29 mouse cellular contexts compared by ENCODE assay signal in genomic region chr4:13548361-13548760, GRCm38 (mm10).
A peak's percentile ranks its signal among the peaks of the same experiment; 100 is the strongest.
DNase-seq lines count a peak whose midpoint lies in the region; TF ChIP-seq lines count a peak whose summit lies in the region.
"Had no signal": no experiment of that assay in that cellular context is flagged by ENCODE, and none has a peak within 500 bp of the region (broad histone marks: within the 10 kb centered on the region; RNA-seq: fewer than 3 reads in every experiment).

No protein-coding gene starts in this region.

- 17% methylated on average over 1 of the region's 1 CpGs for WGBS in cerebellum, adult 2 months

- H3K4me3 ChIP-seq in cerebellum, adult 2 months (replicated peaks; ENCODE audit: insufficient read depth, low read depth, low read length) = no peak overlapping the region
- H3K4me3 ChIP-seq: erythroblast, embryonic 14.5 days; forebrain, embryonic 13.5 days; hindbrain, embryonic 13.5 days; limb, embryonic 10.5 days; limb, embryonic 15.5 days; liver, embryonic 13.5 days; midbrain, embryonic 13.5 days; neural tube, embryonic 15.5 days; stomach, embryonic 15.5 days had no signal

- peaks cover 6% of the 10 kb centered on the region for H3K4me1 ChIP-seq in cerebellum, adult 2 months (ENCODE audit: control insufficient read depth, insufficient read depth, low read length)
- H3K4me1 ChIP-seq: hindbrain, embryonic 13.5 days; limb, embryonic 10.5 days; limb, embryonic 15.5 days; liver, embryonic 13.5 days; midbrain, embryonic 13.5 days; neural tube, embryonic 15.5 days; stomach, embryonic 15.5 days had no signal

- no peak for TF ChIP-seq POLR2A in cerebellum, adult 2 months (IDR thresholded peaks at IDR 0.05; ENCODE audit: borderline replicate concordance, insufficient read depth, low read length)

- DNase-seq in cerebellum, adult 11 months = peak; percentile 3
- no peak for DNase-seq in cerebellum, adult 11-12 months
- peak; percentile 13 to 23 for DNase-seq in layer of hippocampus, postnatal 14 days (ENCODE audit: low spot score in 2 of 2)
- no peak for DNase-seq in layer of hippocampus, adult 9-11 months
- peak; percentile 17 to 51 for DNase-seq in cerebellum, adult 2 months
- DNase-seq in cerebellum, postnatal 14 days = peak; percentile 54 to 68
- DNase-seq in frontal cortex, adult 2 months (ENCODE audit: extremely low spot score in 1 of 2, low spot score in 1 of 2) = no peak
- no peak for DNase-seq in left cerebral cortex, adult 9 months (ENCODE audit: low spot score in 2 of 2)
- DNase-seq: adrenal gland, postnatal 10 days; gastrocnemius, postnatal 14 days; heart, adult 11 months; heart, postnatal 4 days; kidney, adult 11 months; kidney, postnatal 14 days; liver, embryonic 13.5 days; lung, adult 18-20 months; lung, postnatal 10 days; retina, postnatal 1 day; right cerebral cortex, postnatal 14 days; thymus, postnatal 14 days had no signal

- H3K27ac ChIP-seq in cerebellum, adult 2 months (ENCODE audit: insufficient read depth, low read length) = no peak overlapping the region
- H3K27ac ChIP-seq: forebrain, embryonic 13.5 days; hindbrain, embryonic 13.5 days; limb, embryonic 10.5 days; limb, embryonic 15.5 days; liver, embryonic 13.5 days; macrophage; midbrain, embryonic 13.5 days; neural tube, embryonic 15.5 days; stomach, embryonic 15.5 days had no signal

- no peak for TF ChIP-seq CTCF in cerebellum, adult 2 months (IDR thresholded peaks at IDR 0.05; ENCODE audit: borderline replicate concordance, insufficient read depth, low read depth, low read length)

- no peaks in the 10 kb centered on the region for H3K27me3 ChIP-seq in cerebellum, adult 2 months (ENCODE audit: control insufficient read depth, insufficient read depth, low read length)
- H3K27me3 ChIP-seq: forebrain, embryonic 13.5 days; hindbrain, embryonic 13.5 days; limb, embryonic 15.5 days; liver, embryonic 13.5 days; midbrain, embryonic 13.5 days; neural tube, embryonic 15.5 days; stomach, embryonic 15.5 days had no signal

Comparison
In these comparisons a context has a peak if more than half of its experiments do, and no peak if none do; other contexts are left out.
1. DNase-seq: peak in cerebellum, adult 11 months (single experiment), layer of hippocampus, postnatal 14 days (2 of 2), cerebellum, adult 2 months (2 of 2) and cerebellum, postnatal 14 days (2 of 2); none in cerebellum, adult 11-12 months (single experiment), layer of hippocampus, adult 9-11 months (single experiment), frontal cortex, adult 2 months (0 of 2) and left cerebral cortex, adult 9 months (0 of 2).